Mouse (Mus musculus) lung, postnatal 0 days (tissue): ENCODE data around the gene Slc26a1.

Source experiments
- CTCF ChIP-seq: IDR thresholded peaks from 2 replicates; pipeline ENCODE4 v1.5.1; 2016; ENCODE audit warnings: antibody characterized with exemption, mild to moderate bottlenecking
- EP300 ChIP-seq: IDR thresholded peaks from 2 replicates; pipeline ENCODE4 v1.6.1; 2016; ENCODE audit warnings: antibody characterized with exemption, mild to moderate bottlenecking, control low read depth

- TF ChIP-seq CTCF, result no peak
- TF ChIP-seq EP300, result no peak
Measured at GRCm38 (mm10) chr5:108647311-108647710, 28.1 kb downstream of the Slc26a1 start.
